Mouse (Mus musculus) hematopoietic stem cell, adult 5-6 weeks (primary cell): ENCODE data around the gene Man1c1. TPM values are rescaled to one million over a fixed set of nuclear protein-coding genes. Genes with fewer than 3 reads are reported as not detected.

Experiments
- ATAC-seq, 2 experiments: fragments of 125-278 bp in 1 of 2; replicated peaks in 1 of 2; 2 replicates each; pipeline ENCODE4 v1.8.0; 2016 to 2017; ENCODE audit warnings: inconsistent platforms in 2 of 2, mild to moderate bottlenecking in 2 of 2, moderate number of reproducible peaks in 2 of 2, low read depth in 1 of 2, moderate TSS enrichment in 1 of 2; ENCODE audit not compliant: low FRiP score in 2 of 2, poor library complexity in 2 of 2, severe bottlenecking in 2 of 2, insufficient read depth in 1 of 2, low TSS enrichment in 1 of 2
- total RNA-seq: library from RNA; stranded (forward); fragments of 172-1452, 232-1000 nt; gene quantifications from 2 replicates; pipeline ENCODE4 v1.2.3, GENCODE M21; 2017

The Man1c1 gene
- total RNA-seq, 1 experiment from 2014 or later = 4.4 TPM

GRCm38 (mm10) chr4:134659354-134660301 is 44.5 kb downstream of the Man1c1 start:
- no peak for ATAC-seq

GRCm38 (mm10) chr4:134657473-134657872 is 46.6 kb downstream of the Man1c1 start:
- ATAC-seq = no peak

- 0 out of 4 replicates have a peak, but pooled peaks have one; percentile 19 to 35 for ATAC-seq
Measured at GRCm38 (mm10) chr4:134654391-134654790, 49.7 kb downstream of the Man1c1 start.

- no peak for ATAC-seq
Measured at GRCm38 (mm10) chr4:134652720-134653119, 51.4 kb downstream of the Man1c1 start.

GRCm38 (mm10) chr4:134652151-134652550 is 51.9 kb downstream of the Man1c1 start:
- ATAC-seq = 0 out of 4 replicates have a peak, but pooled peaks of 1 of the 2 experiments have one; percentile 21

- ATAC-seq = no peak
Measured at GRCm38 (mm10) chr4:134651358-134651757, 52.7 kb downstream of the Man1c1 start.

GRCm38 (mm10) chr4:134645042-134645948 is 58.8 kb downstream of the Man1c1 start:
- no peak for ATAC-seq

GRCm38 (mm10) chr4:134644410-134644809 is 59.7 kb downstream of the Man1c1 start:
- peak; percentile 78 to 79 for ATAC-seq

GRCm38 (mm10) chr4:134641711-134642516 is 62.2 kb downstream of the Man1c1 start:
- ATAC-seq = no peak

GRCm38 (mm10) chr4:134639325-134639724 is 64.8 kb downstream of the Man1c1 start:
- ATAC-seq = no peak

- ATAC-seq = peak; percentile 35 to 57; a peak in 3 of 4 replicates
Measured at GRCm38 (mm10) chr4:134638111-134638550, 66.0 kb downstream of the Man1c1 start.

- ATAC-seq = no peak
Measured at GRCm38 (mm10) chr4:134636406-134636805, 67.7 kb downstream of the Man1c1 start.

- no peak for ATAC-seq
Measured at GRCm38 (mm10) chr4:134634001-134634400, 70.1 kb downstream of the Man1c1 start.

- peak in 1 of 2 experiments; percentile 14; a peak in 1 of 4 replicates for ATAC-seq
Measured at GRCm38 (mm10) chr4:134632131-134632711, 71.9 kb downstream of the Man1c1 start.

- ATAC-seq = no peak
Measured at GRCm38 (mm10) chr4:134631471-134632130, 72.5 kb downstream of the Man1c1 start.
